Mouse (Mus musculus) macrophage (primary cell): Measurements from ENCODE around the gene Arhgap20. TPM values are rescaled to one million over a fixed set of nuclear protein-coding genes. Genes with fewer than 3 reads are reported as not detected.

Source experiments
- H3K27ac ChIP-seq: fragments of 350-480 bp; formaldehyde crosslinking; 2 replicates; pipeline ENCODE4 v1.9.0; 2021
- H3K36me3 ChIP-seq: fragments of 350-480 bp; formaldehyde crosslinking; 2 replicates; pipeline ENCODE4 v1.9.0; 2021; ENCODE audit errors: inconsistent target
- H3K4me3 ChIP-seq: fragments of 350-480 bp; formaldehyde crosslinking; 2 replicates; pipeline ENCODE4 v1.9.0; 2021; ENCODE audit errors: inconsistent target
- H3K79me2 ChIP-seq: fragments of 350-480 bp; formaldehyde crosslinking; 2 replicates; pipeline ENCODE4 v1.9.0; 2021; ENCODE audit errors: inconsistent target
- WGBS: methylation state at CpG from one replicate; pipeline ENCODE4 v1.1.7; 2026; ENCODE audit warnings: inconsistent platforms; ENCODE audit not compliant: missing documents; 5-methylcytosine and 5-hydroxymethylcytosine counted together
- polyA plus RNA-seq: library from polyadenylated mRNA; stranded (reverse); fragments of 250-400 nt; gene quantifications from 3 replicates; pipeline ENCODE4 v1.2.4, GENCODE M21; 2018; ENCODE audit warnings: inconsistent platforms

Arhgap20 gene
- polyA plus RNA-seq, 1 experiment from 2014 or later: not detected

DNA sequence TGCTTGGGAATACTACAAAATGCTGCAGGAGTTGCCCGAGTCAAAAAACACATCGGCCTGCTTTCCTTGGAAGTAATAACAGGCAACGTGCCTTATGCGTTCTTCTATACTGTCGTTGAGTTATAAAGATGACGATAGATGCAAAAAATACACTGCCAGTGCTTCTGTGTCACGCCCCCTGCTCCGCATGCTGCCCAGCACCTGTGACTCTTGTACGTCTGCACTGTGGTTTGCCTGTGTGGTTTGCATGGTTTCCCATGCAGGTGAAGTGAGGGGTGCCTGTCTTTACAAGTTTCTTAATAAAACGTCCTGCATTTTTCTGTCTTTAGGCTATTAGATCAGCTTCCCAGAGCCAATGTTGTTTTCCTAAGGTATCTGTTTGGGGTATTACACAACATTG, 80.7 kb downstream of the Arhgap20 start:
- no peaks in the 10 kb centered on the region for H3K79me2 ChIP-seq
- no peak overlapping the region for H3K4me3 ChIP-seq
- no peaks in the 10 kb centered on the region for H3K36me3 ChIP-seq
- WGBS: 70% methylated on average over 10 of the region's 10 CpGs
- H3K27ac ChIP-seq: no peak overlapping the region

DNA sequence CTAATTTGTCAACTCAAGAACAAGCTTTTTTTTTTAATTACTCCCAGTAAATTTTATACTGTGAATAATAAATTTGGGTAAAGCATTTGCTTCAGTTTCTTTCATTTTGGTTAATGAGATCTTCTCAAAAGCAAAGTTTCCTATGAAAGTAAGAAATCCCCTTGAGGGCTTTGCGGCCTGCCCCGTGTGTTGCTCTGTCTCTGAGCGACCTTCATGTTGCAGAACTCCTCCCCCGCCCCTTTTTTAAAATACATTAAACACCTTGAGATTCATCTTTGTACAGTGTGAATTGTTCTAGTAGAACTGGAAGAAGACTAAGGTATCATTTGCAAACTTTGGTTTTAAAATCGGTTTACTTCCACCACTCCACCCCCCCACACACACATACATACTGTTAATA, 88.6 kb downstream of the Arhgap20 start:
- no peaks in the 10 kb centered on the region for H3K79me2 ChIP-seq
- H3K36me3 ChIP-seq: no peaks in the 10 kb centered on the region
- WGBS: 94% methylated on average over 5 of the region's 5 CpGs
- H3K4me3 ChIP-seq: no peak overlapping the region
- no peak overlapping the region for H3K27ac ChIP-seq

GRCm38 (mm10) chr9:51864273-51864672, 99.1 kb downstream of the Arhgap20 start:
- WGBS: 90% methylated on average over 3 of the region's 3 CpGs
- Histone ChIP-seq H3K27ac (no peak overlapping the region), H3K4me3 (no peak overlapping the region), H3K36me3 (no peaks in the 10 kb centered on the region), H3K79me2 (no peaks in the 10 kb centered on the region)

- H3K36me3 ChIP-seq: no peaks in the 10 kb centered on the region
- H3K27ac ChIP-seq: no peak overlapping the region
- WGBS: 66% methylated on average over 4 of the region's 4 CpGs
- no peak overlapping the region for H3K4me3 ChIP-seq
- no peaks in the 10 kb centered on the region for H3K79me2 ChIP-seq
These were observed 101.5 kb downstream of the Arhgap20 start for GRCm38 (mm10) chr9:51866634-51867033.

- Histone ChIP-seq H3K36me3 (no peaks in the 10 kb centered on the region), H3K27ac (no peak overlapping the region), H3K4me3 (no peak overlapping the region), H3K79me2 (no peaks in the 10 kb centered on the region)
- WGBS: 88% methylated on average over 4 of the region's 4 CpGs
These were observed 103.9 kb downstream of the Arhgap20 start for GRCm38 (mm10) chr9:51869056-51869455.

DNA sequence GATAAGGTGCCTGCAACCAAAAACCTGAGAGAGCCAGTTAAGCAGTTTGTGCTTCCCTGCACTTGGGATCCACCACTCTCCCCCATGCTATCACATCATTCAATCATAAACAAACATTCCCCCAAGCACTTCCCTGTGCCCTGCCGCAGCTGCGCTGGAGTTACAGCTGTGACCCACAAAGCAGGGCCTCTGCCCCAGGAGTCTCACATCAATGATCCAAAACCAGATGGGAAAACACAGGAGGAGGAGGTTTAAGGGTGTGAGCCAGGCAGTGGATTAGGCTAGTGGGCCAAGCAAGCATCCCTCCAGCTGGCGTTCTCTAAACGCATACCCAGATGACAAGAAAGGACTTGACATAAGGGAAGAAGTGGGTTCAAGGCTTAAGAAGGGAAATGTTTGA, 109.2 kb downstream of the Arhgap20 start:
- Histone ChIP-seq H3K4me3 (no peak overlapping the region), H3K27ac (no peak overlapping the region), H3K36me3 (no peaks in the 10 kb centered on the region), H3K79me2 (no peaks in the 10 kb centered on the region)
- 64% methylated on average over 4 of the region's 4 CpGs for WGBS

DNA sequence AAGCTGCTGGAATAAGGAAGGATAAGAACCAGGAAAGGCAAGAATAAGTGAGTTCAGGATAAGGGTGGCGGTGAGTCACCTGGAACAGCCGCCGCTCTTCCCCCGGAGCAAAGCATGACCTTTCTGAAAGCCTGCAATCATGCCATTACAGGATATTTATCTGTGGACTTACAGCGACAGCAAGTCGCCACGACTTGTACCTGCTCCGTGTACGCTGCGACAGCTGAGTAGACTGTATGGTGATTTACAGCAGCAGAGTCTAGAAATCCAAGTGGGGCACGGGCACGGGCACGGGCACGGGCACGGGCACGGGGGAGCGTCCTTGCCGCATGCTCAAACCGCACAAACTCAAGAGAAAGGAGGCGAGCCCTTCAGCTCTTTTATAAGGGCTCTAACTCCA, 110.4 kb downstream of the Arhgap20 start:
- no peaks in the 10 kb centered on the region for H3K36me3 ChIP-seq
- H3K79me2 ChIP-seq: no peaks in the 10 kb centered on the region
- WGBS: 92% methylated on average over 19 of the region's 20 CpGs
- H3K4me3 ChIP-seq: no peak overlapping the region
- no peak overlapping the region for H3K27ac ChIP-seq

DNA sequence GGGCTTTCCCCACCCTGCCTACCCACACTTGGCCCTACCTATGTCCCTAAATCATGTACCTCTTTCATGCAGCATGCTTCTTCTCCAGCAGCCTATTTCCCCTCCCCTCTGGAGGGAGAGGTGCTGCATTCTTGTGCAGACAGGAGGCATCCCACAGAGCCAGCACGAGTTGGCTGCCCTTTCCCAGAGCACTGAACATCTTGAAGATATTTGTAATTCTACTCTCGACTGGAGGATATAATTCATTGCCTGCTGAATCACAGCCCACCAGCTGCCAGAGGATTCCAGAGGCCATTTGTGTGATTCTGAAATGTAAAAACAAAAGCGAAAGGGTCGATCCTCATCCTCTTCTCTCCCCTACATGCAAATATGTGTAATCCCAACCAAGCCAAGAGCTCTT, 116.2 kb downstream of the Arhgap20 start:
- Histone ChIP-seq H3K79me2 (no peaks in the 10 kb centered on the region), H3K27ac (no peak overlapping the region), H3K36me3 (no peaks in the 10 kb centered on the region), H3K4me3 (no peak overlapping the region)
- 58% methylated on average over 4 of the region's 4 CpGs for WGBS

DNA sequence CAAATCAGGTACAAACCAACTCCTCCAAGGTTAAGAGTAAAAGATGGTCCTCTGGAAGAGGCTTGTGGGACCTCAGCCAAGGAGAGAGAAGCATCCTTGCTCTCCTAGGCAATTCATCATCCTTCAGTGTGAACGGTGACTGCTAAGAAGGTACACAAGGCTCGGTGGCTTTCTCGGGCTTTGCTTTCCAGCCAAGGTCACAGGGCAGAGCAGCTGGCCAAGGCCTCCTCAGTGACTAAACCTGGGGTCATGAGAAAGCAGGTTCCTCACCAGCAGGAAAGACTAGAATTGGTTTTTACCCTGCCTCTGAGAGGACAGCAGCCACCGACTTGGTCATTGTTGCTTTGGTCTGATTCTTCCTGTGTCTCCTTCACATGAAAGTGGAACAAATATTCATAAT, 116.7 kb downstream of the Arhgap20 start:
- H3K27ac ChIP-seq: no peak overlapping the region
- 90% methylated on average over 4 of the region's 4 CpGs for WGBS
- H3K36me3 ChIP-seq: no peaks in the 10 kb centered on the region
- no peaks in the 10 kb centered on the region for H3K79me2 ChIP-seq
- H3K4me3 ChIP-seq: no peak overlapping the region

DNA sequence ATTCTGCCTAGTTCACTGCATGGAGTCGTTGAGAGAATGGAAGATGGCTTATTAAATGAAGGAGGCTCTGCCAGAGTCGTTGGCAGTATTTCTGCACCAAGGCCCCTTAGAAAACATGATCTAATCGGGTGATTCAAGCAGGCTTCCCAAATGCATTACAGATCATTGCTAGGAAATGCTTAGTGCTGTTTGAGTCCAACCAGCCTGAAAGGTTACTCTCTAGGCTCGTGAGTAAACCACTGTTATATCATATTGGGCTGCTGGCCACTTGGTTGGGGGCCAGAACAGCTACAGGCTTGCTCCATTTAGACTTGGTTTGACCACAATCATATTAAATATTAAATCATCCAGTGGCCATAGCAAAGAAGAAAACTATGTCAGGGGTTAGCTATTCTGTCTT, 118.2 kb downstream of the Arhgap20 start:
- no peak overlapping the region for H3K4me3 ChIP-seq
- H3K36me3 ChIP-seq: no peaks in the 10 kb centered on the region
- no peaks in the 10 kb centered on the region for H3K79me2 ChIP-seq
- WGBS: 88% methylated on average over 4 of the region's 4 CpGs
- no peak overlapping the region for H3K27ac ChIP-seq

GRCm38 (mm10) chr9:51892921-51893320, 127.8 kb downstream of the Arhgap20 start:
- 93% methylated on average over 1 of the region's 1 CpGs for WGBS
- Histone ChIP-seq H3K27ac (no peak overlapping the region), H3K79me2 (no peaks in the 10 kb centered on the region)

More at GRCm38 (mm10) chr9:51892921-51893320, 127.8 kb downstream of the Arhgap20 start:
- H3K36me3 ChIP-seq: no peaks in the 10 kb centered on the region
- no peak overlapping the region for H3K4me3 ChIP-seq

Other genes starting within 250 kb of the Arhgap20 start
- gene Fdx1, start 198.2 kb downstream of the Arhgap20 start, polyA plus RNA-seq: 3.5 to 11.2 TPM (median 9.7 TPM) in 3 replicates